Mouse (Mus musculus) hindbrain, embryonic 15.5 days (tissue): Measurements from ENCODE around the gene Cd83. TPM values are rescaled to one million over a fixed set of nuclear protein-coding genes. Genes with fewer than 3 reads are reported as not detected.

Source experiments
- polyA plus RNA-seq: library from polyadenylated mRNA; unstranded; fragments of >200 nt; fragmentation: Nextera tagmentation; extraction: Ambion mirVana; gene quantifications from 2 replicates; pipeline ENCODE4 v1.2.1, GENCODE M21; 2015

Cd83 gene
- polyA plus RNA-seq, 1 experiment from 2014 or later = 28.9 TPM

Other genes with a start within 250 kb of the Cd83 start
- gene Mcur1, start 224.6 kb upstream of the Cd83 start, polyA plus RNA-seq = 8.1 and 8.2 TPM in 2 replicates
- gene Rnf182, start 169.1 kb upstream of the Cd83 start, polyA plus RNA-seq = 30.4 and 37.3 TPM in 2 replicates